Mouse (Mus musculus) layer of hippocampus, adult 9-10 months (tissue): ENCODE measurements at regions not wholly inside any gene's neighbourhood (a gene's known extent, or its start where the extent isn't known, plus 50 kb on each side); places are given as distances from the start of the nearest gene placed in this dataset.

Source experiments
- DNase-seq: peaks from one replicate; pipeline ENCODE4 v3.0.0; 2022; ENCODE audit warnings: low spot score

GRCm38 (mm10) chr12:9847465-9848205 is 277.7 kb downstream of the Osr1 start:
- no peak for DNase-seq

- no peak for DNase-seq
These were observed 285.6 kb downstream of the Osr1 start for GRCm38 (mm10) chr12:9855503-9856024.

GRCm38 (mm10) chr12:9856128-9856621 is 286.3 kb downstream of the Osr1 start:
- DNase-seq = peak; percentile 18

GRCm38 (mm10) chr12:9857990-9858389 is 288.1 kb downstream of the Osr1 start:
- DNase-seq = peak; percentile 74

- DNase-seq = no peak
These were observed 292.4 kb downstream of the Osr1 start for GRCm38 (mm10) chr12:9862301-9862700.

- DNase-seq = no peak
These were observed 302.3 kb downstream of the Osr1 start for GRCm38 (mm10) chr12:9872236-9872635.

- DNase-seq = no peak
These were observed 303.3 kb downstream of the Osr1 start for GRCm38 (mm10) chr12:9873214-9873613.

GRCm38 (mm10) chr12:9874823-9875222 is 304.9 kb downstream of the Osr1 start:
- no peak for DNase-seq

- DNase-seq = no peak
These were observed 312.2 kb downstream of the Osr1 start for GRCm38 (mm10) chr12:9881953-9882623.

- DNase-seq = no peak
These were observed 313.3 kb downstream of the Osr1 start for GRCm38 (mm10) chr12:9883037-9883730.

GRCm38 (mm10) chr12:9894521-9894920 is 324.6 kb downstream of the Osr1 start:
- no peak for DNase-seq

GRCm38 (mm10) chr12:9897980-9898379 is 328.1 kb downstream of the Osr1 start:
- DNase-seq = no peak

- DNase-seq = no peak
These were observed 328.5 kb downstream of the Osr1 start for GRCm38 (mm10) chr12:9898420-9898819.

GRCm38 (mm10) chr12:9901948-9902347 is 332.0 kb downstream of the Osr1 start:
- no peak for DNase-seq

- DNase-seq = no peak
These were observed 333.9 kb downstream of the Osr1 start for GRCm38 (mm10) chr12:9903702-9904231.

GRCm38 (mm10) chr12:9912333-9912732 is 342.4 kb downstream of the Osr1 start:
- no peak for DNase-seq

GRCm38 (mm10) chr12:9915726-9916140 is 345.8 kb downstream of the Osr1 start:
- DNase-seq = no peak

GRCm38 (mm10) chr12:9918026-9918425 is 348.1 kb downstream of the Osr1 start:
- DNase-seq = no peak

- DNase-seq = no peak
These were observed 349.1 kb downstream of the Osr1 start for GRCm38 (mm10) chr12:9919007-9919406.

- DNase-seq = no peak
These were observed 349.5 kb downstream of the Osr1 start for GRCm38 (mm10) chr12:9919433-9919832.

- DNase-seq = no peak
These were observed 350.5 kb downstream of the Osr1 start for GRCm38 (mm10) chr12:9920401-9920800.

GRCm38 (mm10) chr12:9921591-9922198 is 351.8 kb downstream of the Osr1 start:
- DNase-seq = no peak
